Mouse (Mus musculus): ENCODE data around the gene Cdh24.
A peak's percentile ranks its signal among the peaks of the same experiment; 100 is the strongest.

The Cdh24 gene

DNA sequence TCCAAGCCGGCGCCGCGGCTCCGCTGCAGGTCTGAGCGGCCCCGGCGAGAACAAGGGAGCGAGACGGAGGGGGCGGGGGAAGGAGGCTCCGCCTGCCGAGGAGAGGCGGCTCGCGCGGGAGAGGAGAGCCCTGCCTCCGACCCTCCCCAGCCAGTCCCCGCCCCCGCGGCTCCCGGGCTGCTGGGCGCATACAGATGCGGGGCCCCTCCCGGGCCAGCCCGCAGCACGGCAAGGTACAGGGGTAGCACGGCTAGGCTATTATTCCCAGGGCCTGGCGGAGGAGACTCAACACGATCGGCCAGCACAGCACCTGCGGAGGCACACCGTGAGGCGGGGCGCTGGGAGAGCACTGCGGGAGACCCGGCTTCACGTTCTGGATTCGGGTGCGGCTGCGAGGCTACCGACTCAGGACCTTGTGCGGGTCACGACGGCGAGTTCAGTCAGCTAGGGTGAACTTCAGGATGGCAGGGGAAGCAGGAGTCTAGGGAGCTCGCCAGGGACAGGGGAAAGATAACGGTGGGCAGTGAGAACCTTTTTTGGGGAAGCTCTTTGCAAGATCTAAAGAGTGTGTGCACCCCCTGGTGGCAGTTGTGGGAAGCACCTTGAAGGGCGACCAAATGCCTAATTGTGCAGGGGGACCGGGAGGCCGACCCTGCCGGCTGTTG is at the start of gene Cdh24:
TSS of gene Cdh24 (minus strand) at position 60 of the 665 bp plus-strand sequence.
- DNase-seq, result peak; percentile 94

DNA sequence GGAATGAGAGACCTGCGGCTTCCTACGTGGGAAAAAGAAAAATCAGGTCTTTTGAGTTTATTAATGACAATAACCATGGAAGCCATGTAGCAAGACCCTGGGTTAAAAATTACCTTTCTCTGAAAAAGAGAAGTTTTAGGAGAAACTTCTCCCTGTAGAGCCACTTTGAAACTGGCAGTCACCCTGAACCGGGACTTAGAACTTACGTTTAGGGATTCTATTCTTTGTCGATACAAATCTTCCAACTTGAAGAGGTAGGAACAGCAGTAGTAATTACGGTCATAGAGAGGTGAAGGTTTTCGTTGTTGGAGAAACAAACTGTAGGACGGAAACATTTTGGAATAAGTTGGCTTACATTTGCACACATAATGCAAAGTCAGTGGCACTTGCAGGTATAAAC is 46.1 kb upstream of the Cdh24 start:
- no peak for DNase-seq

DNA sequence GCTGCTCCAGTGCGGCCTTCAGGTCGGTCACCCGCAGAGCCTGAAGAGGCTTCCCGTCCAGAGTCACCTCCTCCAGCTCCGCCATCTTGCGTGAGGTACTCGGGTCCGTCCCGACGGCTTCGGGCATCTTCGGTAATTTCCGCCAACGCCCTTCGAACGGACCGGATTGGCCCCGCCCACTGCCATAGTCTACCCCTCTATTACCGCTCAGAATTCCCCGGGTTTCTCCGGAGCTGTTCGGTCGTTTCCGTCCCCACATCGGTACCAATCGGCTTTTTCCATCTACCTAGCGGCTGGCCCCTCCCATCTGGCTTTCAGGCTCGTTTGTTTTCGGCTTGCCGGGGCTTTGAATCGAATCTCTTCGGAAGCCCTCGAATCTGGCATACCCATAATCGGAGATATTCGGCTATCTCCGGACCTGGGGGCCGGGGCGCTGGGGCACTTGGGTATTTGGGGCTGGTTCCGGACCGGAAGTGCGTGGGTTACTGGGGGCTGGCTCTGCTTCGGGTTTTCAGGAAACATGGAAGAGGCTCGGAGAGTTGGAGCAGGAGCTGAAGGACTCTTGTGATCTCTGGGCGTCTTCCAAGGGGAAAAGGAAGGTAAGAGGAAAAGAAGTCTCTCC is 45.5 kb upstream of the Cdh24 start, which contains the start of gene Acin1:
TSS of gene Acin1 (minus strand) at position 410 of the 622 bp plus-strand sequence.
- peak; percentile 100 for DNase-seq

GRCm38 (mm10) chr14:54686063-54686521 is 44.9 kb upstream of the Cdh24 start, which contains the start of gene 1700123O20Rik:
Gene 1700123O20Rik (plus strand): TSS chr14:54686216.
- DNase-seq, result peak; percentile 88

DNA sequence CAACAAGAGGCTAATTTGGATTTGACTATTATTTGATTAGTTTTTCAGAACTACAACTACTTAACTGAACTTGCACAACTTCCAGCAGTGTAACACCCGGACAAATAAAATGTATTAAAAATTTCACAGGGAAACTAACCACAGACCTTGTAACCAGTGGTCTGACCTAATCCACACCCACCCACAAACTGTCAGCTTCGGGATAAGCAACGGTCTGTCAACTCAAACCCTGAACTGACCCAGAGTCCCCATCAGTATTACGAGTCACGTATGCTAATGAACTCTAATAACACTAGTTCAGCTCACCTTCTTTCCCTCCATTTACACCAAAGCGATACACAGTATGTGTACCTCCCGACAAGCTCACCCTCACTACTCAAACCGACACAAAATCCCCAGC is 44.3 kb upstream of the Cdh24 start:
- no peak for DNase-seq

- DNase-seq, result no peak
These were observed 41.2 kb upstream of the Cdh24 start for GRCm38 (mm10) chr14:54682396-54682795.

DNA sequence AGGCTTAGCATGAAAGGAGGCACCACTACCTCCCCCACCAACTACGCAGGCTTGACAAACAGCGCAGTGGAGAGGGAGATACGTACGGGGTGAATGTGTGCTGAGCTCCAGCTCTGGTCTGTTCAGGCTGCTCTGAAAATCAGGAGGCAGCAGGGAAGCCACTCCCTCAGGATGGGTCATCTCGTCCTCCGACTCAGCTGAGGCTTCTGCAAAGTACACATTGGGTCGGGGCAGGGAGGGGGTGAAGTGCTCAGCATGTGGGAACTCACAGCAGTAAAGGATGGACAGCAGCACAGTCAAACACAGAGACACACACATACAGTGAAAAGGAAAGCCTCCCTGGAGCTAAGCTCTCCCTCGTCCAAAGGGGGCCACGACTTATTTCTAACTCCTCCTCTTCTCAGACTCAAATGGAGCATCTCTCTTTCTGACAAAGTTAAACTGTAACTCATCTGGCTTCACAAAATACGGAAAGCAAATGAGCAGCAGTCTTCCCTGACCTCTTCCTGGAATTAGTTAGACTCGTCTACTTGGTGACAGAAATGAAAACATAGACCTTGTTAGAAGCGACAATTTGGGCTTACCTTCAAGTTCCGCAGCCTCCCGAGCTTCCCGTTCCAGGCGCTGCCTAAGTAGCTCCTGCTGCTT is 37.6 kb upstream of the Cdh24 start:
- DNase-seq, result no peak

DNA sequence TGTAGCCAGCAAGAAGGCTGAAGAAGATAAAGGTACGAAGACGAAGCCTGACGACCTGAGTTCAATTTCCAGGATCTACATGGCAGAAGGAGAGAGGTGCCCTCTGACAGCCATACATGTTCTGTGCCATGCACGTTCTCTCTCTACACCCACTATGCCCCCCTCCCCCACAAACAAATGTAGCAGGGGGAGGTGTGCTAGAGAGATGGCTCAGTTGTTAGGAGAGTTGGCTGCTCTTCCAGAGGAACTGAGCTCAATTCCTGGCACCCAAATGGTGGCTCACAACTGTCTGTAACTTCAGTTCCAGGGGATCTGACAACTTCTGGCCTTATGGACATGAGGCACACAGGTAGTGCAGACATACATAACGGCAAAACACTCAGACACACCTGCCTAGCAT is 35.1 kb upstream of the Cdh24 start:
- DNase-seq, result no peak

DNA sequence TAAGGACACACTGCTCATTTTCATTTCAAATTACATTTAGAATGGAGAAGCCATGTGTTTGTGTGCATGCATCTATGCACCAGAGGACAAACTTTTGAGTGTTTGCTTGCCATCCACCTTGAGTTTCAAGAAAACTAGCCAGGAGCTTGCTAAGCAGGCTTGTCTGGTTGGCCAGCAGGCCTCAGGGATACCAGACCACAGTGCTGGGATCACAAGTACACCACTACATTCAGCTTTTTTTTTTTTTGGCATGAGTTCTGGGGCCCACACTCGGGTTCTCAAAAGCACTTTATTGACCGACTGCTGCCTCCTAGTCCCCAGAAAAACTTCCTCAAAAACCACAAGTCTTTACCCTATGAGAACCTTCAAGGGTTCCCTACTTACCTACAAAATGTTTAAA is 33.2 kb upstream of the Cdh24 start:
- DNase-seq, result peak; percentile 27

- DNase-seq, result peak; percentile 70
These were observed 28.2 kb upstream of the Cdh24 start for GRCm38 (mm10) chr14:54669381-54669780.

GRCm38 (mm10) chr14:54664477-54665222 is 23.5 kb upstream of the Cdh24 start:
- DNase-seq, result no peak

DNA sequence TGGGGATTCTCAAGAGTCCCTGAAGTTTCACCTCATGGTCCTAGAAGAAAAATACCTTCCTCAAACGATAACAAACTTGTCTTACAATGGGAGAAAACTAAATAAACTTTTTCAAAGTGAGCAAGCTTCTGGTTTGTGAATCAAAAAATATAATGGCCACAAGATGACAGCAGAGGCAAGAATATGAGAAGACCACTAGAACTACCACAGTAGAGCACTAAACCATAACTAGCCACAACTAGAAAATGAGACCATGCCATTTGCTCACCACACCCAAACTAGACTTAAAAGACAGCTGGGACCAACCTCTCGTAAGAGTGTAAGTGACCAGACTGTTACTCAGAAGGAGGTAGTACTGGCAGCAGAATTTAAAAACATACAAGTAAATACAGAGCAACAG is 18.8 kb upstream of the Cdh24 start:
- peak; percentile 44 for DNase-seq

DNA sequence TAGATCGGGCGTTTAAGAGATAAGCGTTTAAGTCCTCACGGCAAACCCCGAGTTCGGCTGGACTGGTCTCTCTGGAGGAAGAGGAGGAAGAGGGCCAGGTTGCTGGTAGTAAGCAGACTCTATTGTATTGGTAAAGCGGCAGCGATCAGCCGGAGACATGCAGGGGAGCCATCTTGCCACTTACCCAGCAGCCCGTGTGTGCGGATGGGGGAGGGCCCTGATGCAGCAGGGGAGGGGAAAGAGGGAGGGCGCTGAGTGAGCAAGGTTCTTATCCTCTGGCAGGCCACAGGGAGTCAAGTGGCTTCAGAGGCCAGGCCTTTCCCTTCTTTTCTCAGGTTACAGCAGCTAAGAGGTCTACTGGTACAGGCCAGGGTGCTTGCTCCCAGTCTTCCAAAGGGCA is 12.3 kb upstream of the Cdh24 start:
- DNase-seq, result peak; percentile 93

- no peak for DNase-seq
These were observed 11.6 kb upstream of the Cdh24 start for GRCm38 (mm10) chr14:54652787-54653186.

- no peak for DNase-seq
These were observed 10.4 kb upstream of the Cdh24 start for GRCm38 (mm10) chr14:54651556-54651955.

GRCm38 (mm10) chr14:54650621-54651454 is 9.7 kb upstream of the Cdh24 start:
- peak; percentile 93 for DNase-seq

GRCm38 (mm10) chr14:54647900-54648299 is 6.7 kb upstream of the Cdh24 start:
- no peak for DNase-seq

GRCm38 (mm10) chr14:54646898-54647636 is 5.9 kb upstream of the Cdh24 start:
- no peak for DNase-seq

GRCm38 (mm10) chr14:54646455-54646854 is 5.3 kb upstream of the Cdh24 start:
- no peak for DNase-seq

GRCm38 (mm10) chr14:54644294-54644693 is 3.1 kb upstream of the Cdh24 start:
- DNase-seq, result no peak

DNA sequence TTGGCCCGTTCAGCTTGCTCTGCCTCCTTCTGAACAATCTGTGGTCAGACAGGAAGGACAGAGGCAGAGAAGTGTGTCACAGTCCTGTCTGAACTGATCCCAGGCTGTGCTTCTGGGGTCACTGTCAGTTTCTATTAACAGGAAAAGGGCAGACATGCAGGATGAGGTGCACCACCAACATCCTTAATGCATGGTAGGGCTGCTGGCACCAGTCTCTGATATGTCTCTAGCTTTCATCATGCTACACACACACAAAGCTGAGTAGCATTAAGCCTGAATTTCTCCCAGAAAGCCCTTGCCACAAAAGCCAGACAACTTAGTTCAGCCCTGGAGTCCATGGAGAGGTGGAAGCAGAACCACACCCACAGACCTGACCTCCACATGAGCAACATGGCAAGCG is 1.8 kb upstream of the Cdh24 start:
- DNase-seq, result no peak

All from lung, postnatal 10 days (tissue).